Mouse (Mus musculus): ENCODE measurements at regions not wholly inside any gene's neighbourhood (a gene's known extent, or its start where the extent isn't known, plus 50 kb on each side); places are given as distances from the start of the nearest gene placed in this dataset.

DNA sequence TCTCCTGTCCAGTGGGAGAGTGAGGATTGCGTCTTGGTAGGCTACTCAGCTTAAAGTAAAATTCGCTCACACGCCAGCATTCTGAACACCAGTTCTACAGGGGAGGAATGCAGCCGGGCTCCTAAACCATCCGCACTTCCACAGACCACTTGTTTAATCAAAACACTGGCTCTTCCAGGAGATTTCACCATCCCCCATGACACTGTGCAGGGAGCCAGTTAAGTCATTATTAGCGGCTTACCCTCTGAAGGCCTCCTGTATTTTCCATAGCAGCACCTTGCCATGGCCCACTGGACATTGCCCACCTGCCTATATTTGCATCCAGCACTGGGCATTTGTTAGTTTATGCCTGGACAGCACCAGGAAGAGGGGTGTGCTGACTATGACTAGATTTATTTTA lies 355.5 kb downstream of the Cdh26 start:
- no peak for DNase-seq (ENCODE audit: extremely low read depth, insufficient read length, low spot score)

- no peak for DNase-seq (ENCODE audit: extremely low read depth, insufficient read length, low spot score)
These were observed 365.5 kb downstream of the Cdh26 start for GRCm38 (mm10) chr2:178795841-178796240.

DNA sequence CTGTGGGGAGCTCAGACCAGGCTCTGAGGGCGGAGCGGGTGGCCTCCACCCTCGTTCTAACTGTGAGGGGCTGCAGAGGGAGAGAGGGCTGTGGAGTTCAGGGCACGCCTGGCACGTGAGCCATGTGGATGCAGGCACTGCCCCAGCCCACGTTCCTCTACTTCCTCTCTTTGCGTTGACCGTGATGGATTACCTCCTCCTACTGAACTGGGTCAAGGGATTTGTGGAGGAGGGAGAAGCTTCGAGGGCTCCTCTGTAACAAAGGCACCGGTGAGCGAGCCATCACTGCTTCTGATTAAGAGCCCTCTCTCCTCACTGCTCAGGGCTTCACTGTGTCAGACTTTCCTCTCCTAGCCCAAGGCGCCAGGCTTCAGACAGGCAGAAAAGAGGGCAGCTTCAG lies 371.1 kb downstream of the Cdh26 start:
- no peak for DNase-seq (ENCODE audit: extremely low read depth, insufficient read length, low spot score)

DNA sequence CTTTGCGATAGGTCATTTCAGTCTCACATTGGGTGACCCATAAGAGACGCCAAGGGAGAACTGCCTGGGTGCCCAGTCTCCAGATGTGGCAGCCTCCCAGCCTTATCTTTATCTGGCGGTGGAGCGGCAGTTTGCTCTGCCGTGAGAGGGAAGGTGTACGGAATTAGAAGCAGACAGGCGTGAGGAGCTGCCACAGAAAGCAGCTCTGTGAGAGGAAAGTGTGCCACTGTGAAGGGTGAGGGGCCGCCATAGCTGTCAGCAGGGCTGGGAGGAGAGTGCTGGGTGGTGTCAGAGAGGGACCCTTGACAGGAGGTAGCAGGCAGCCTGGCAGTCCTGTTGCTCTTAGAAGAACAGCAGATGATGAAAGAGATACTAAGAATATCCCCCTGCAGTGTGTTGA lies 375.0 kb downstream of the Cdh26 start:
- no peak for DNase-seq (ENCODE audit: extremely low read depth, insufficient read length, low spot score)

DNA sequence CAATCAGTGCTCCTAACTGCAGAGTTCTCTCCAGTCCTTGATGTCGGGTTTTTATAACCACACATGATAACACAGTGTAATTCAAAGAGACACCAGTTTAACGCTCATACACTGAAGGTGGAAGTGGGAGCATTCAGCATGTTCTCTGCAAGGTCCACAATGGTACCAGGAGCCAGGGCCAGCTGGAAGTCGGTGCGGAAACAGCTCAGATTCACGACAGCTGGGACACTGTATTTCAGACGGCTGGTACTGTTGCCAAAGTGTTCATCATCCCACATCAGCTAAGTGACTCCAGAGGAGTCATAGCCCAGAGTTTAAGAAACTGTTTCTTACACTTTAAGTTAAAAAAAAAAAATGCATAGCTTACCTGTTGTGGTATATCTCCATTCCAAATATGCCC lies 391.2 kb downstream of the Cdh26 start:
- no peak for DNase-seq (ENCODE audit: extremely low read depth, insufficient read length, low spot score)

GRCm38 (mm10) chr2:178830313-178830712 lies 400.0 kb downstream of the Cdh26 start:
- no peak for DNase-seq (ENCODE audit: extremely low read depth, insufficient read length, low spot score)

DNA sequence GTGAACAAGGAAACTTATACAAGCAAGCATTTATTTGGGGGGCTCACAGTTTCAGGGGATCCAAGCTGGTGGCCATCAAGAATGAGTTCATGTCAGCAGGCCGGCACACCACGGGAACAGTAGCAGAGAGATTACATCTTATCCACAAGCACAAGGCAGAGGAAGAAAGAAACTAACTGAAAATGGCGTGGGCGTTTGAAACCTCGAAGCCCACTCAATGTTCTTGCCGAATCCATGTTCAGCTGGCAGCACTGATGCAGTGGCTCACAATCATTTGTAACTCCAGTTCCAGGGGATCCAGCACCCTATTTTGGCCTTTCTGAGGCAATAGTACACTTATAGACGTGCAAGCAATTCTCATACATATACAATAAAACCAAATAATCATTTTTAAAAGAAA lies 404.7 kb downstream of the Cdh26 start:
- no peak for DNase-seq (ENCODE audit: extremely low read depth, insufficient read length, low spot score)

- no peak for DNase-seq (ENCODE audit: extremely low read depth, insufficient read length, low spot score)
These were observed 408.2 kb downstream of the Cdh26 start for GRCm38 (mm10) chr2:178838571-178838970.

DNA sequence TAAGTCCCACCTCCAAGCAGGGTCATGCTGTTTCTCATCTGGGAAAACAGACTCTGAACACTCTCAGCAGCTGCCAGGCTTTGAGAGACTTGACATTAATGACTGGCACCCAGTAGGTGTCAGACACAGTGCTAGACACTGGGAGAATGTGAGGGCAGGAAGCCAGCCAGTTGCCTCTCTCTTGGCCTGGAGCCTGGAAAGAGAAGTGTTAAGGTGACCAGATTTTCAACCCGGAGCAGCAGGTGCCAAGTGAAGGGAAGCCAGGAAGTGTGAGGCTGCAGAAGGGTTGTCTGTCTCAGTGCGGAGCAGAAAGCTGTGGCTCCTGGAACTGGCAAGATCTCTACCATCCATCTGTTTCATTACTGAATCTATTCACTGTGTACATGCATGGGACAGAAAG lies 410.6 kb downstream of the Cdh26 start:
- DNase-seq (ENCODE audit: extremely low read depth, insufficient read length, low spot score): no peak

- DNase-seq (ENCODE audit: extremely low read depth, insufficient read length, low spot score): no peak
These were observed 412.3 kb downstream of the Cdh26 start for GRCm38 (mm10) chr2:178842595-178842994.

- no peak for DNase-seq (ENCODE audit: extremely low read depth, insufficient read length, low spot score)
These were observed 413.1 kb downstream of the Cdh26 start for GRCm38 (mm10) chr2:178843458-178843857.

DNA sequence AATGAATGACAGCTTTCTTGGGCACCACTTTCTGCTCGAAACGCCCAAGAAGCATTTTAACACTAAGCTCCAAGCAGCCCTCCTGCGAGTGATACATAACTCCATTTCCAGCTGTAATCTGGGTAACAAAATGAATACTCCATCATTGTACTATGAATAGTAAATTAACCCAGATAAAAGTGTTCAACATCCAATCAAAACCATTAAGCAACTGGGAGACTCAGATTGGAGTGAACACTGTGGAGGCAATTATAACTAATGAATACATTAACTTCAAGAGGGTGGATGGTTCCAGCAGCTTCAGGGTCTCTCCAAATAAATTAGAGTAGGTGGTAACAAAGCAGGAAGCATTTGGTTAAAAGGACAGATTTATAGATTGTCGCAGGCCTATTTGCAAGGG lies 414.2 kb downstream of the Cdh26 start:
- no peak for DNase-seq (ENCODE audit: extremely low read depth, insufficient read length, low spot score)

- DNase-seq (ENCODE audit: extremely low read depth, insufficient read length, low spot score): no peak
These were observed 420.0 kb downstream of the Cdh26 start for GRCm38 (mm10) chr2:178850320-178850719.

- DNase-seq (ENCODE audit: extremely low read depth, insufficient read length, low spot score): no peak
These were observed 420.4 kb downstream of the Cdh26 start for GRCm38 (mm10) chr2:178850769-178851168.

DNA sequence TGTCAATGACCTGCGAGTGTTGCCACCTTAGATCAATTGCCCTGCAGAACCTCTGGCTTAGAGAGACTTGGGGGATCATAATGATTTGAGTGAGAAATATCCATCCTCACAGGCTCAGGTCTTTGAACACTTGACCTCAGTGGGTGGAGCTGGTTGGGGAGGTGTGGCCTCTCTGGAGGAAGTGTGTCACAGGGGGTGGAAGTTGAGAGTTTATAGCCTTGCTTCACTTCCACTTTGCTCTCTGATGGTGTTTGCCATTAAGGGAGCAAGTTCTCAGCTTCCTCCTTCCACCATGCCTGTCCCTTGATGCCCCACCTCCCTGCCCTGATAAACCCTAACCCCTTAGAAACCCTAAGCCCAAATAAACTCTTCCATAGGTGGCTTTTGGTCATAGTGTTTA lies 423.7 kb downstream of the Cdh26 start:
- no peak for DNase-seq (ENCODE audit: extremely low read depth, insufficient read length, low spot score)

DNA sequence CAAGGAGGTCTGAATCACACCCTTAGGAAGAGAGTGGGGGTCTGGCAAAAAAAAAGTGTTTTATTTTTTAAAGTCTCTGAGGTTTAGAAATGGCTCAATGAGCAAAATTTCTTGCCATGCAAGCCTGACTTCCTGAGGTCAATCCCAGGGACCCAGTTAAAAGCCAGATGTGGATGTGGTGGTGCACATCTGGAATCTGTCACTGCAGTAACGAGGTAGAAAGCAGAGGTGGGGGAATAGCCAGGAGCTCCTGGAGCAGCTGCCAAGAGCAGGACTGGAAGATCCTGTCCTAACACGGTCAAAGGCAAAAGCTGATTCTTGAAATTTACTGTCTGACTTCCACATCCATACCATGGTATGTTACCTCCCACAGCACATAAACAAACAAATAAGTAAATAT lies 424.4 kb downstream of the Cdh26 start:
- DNase-seq (ENCODE audit: extremely low read depth, insufficient read length, low spot score): no peak

- no peak for DNase-seq (ENCODE audit: extremely low read depth, insufficient read length, low spot score)
These were observed 432.3 kb downstream of the Cdh26 start for GRCm38 (mm10) chr2:178862620-178863019.

DNA sequence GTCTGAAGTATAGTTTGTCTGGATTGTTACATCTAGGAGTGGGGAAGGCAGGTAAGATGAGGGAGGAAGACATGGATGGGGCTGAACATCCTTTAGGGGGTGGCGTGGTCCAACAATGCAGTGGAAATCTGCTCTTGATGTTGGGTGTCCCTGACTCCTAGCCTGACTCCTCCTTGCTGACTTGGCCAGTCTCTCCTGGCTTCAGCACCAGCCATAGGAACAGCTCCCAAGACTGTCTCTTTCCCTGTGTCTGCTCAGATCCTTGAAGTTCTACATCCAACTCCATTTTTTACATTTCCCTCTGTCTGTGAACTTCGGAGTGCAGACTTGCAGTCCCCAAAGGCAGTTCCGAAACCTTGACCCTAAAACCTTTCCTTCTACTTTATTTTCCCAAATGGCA lies 436.8 kb downstream of the Cdh26 start:
- no peak for DNase-seq (ENCODE audit: extremely low read depth, insufficient read length, low spot score)

DNA sequence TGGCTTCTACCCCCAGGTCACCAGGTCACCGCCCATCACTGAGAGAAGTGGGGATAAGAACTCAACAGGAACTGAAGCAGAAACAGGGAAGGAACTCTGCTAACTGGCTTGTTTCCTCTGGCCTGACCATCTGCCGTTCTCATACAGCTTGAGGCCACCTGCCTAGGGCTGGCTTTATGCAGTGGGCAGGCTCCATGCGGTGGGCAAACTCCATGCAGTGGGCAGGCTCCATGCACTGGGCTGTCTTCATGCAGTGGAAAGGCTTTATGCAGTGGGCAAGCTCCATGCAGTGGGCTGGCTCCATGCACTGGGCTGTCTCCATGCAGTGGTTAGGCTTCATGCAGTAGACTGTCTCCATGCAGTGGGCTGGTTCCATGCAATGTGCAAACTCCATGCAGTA lies 438.8 kb downstream of the Cdh26 start:
- DNase-seq (ENCODE audit: extremely low read depth, insufficient read length, low spot score): no peak

DNA sequence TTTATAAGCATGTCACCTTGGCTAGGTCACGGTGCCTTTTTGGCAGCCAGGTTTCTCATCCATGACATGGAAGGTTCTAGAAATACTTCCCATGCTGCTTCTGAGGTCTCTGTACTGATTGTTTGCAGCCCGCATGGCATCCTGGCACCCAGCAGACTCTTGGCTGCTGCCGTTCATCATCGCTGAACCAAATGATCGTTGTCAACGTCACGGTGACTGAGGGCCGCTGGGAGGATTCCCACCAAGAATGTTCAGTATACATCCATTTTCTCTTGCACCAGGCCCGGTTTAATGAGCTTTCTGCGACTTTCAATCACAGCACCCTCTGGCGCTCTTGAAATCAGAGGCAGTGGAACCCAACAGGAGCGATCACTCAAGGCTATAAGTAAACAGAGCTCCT lies 448.1 kb downstream of the Cdh26 start:
- no peak for DNase-seq (ENCODE audit: extremely low read depth, insufficient read length, low spot score)

- DNase-seq (ENCODE audit: extremely low read depth, insufficient read length, low spot score): no peak
These were observed 455.4 kb downstream of the Cdh26 start for GRCm38 (mm10) chr2:178885686-178886085.

GRCm38 (mm10) chr2:178888704-178889103 lies 458.4 kb downstream of the Cdh26 start:
- no peak for DNase-seq (ENCODE audit: extremely low read depth, insufficient read length, low spot score)

- no peak for DNase-seq (ENCODE audit: extremely low read depth, insufficient read length, low spot score)
These were observed 472.1 kb downstream of the Cdh26 start for GRCm38 (mm10) chr2:178902397-178902796.

DNA sequence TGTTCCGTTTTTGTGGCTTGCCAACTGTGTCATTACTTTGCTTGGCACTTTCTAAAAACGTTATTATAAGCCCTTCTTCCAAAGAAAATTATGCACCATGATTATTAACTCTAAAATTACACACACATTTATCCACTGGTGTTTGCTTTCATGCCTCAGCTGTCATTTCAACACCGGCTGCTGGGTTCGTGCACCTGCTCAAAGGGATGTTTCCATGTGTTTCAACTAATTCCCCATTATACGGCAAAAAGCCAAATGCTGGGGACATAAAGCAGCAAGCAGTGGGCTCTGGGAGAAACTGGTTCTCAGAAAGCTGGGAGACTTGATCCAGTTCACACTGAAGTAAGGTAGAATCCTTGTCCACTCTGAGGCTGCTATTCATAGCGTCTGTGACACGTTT lies 479.0 kb downstream of the Cdh26 start:
- DNase-seq (ENCODE audit: extremely low read depth, insufficient read length, low spot score): no peak
